9 mouse cellular contexts compared by ENCODE assay signal in the genomic region with DNA sequence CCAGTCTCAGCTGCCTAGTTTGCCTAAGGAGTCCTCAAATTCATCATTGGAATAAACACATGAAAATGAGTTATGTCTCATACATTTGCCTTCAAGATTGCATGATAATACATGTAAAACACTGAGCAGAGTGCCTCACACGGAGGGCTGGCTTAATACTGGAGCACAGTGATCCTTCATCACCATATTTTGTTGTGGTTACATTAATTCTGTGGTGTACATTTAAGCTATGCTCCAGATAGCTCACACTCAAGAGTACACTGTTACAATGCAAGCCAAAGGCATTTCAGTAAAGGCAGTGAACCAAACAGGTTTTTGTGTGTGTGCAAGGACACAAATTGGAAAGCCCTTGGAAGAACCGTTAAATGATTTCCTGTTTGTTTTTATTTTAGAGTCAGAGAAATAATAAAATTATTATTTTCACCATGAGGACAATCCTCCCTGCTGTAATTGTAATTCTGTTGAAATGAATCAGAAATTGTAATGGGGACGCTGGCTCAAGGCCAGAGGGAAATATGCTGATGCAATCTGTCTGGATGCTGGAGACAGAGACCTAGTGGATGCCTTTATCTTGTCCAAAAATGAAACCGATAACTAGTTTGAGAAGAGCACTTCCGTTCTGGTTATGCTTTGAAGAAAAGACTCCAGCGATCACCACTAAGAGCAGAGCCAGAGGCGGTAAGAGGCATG.
DNase-seq lines count a peak whose midpoint lies in the region; ATAC-seq lines count a peak whose summit lies in the region.
"Had no signal": no experiment of that assay in that cellular context is flagged by ENCODE, and none has a peak within 500 bp of the region (broad histone marks: within the 10 kb centered on the region; RNA-seq: fewer than 3 reads in every experiment).

No protein-coding gene starts in this region.

- no peak overlapping the region for H3K9ac ChIP-seq in forebrain, embryonic 13.5 days
- no peak overlapping the region for H3K9ac ChIP-seq in forebrain, embryonic 12.5 days
- H3K9ac ChIP-seq: limb, embryonic 15.5 days had no signal

- H3K27me3 ChIP-seq in forebrain, embryonic 13.5 days = no peaks in the 10 kb centered on the region
- H3K27me3 ChIP-seq in forebrain, embryonic 12.5 days = no peaks in the 10 kb centered on the region
- H3K27me3 ChIP-seq: limb, embryonic 15.5 days had no signal

- 77% methylated on average over 7 of the region's 7 CpGs for WGBS in forebrain, embryonic 13.5 days
- 82% methylated on average over 7 of the region's 7 CpGs for WGBS in forebrain, embryonic 12.5 days

- H3K27ac ChIP-seq in forebrain, embryonic 13.5 days = no peak overlapping the region
- H3K27ac ChIP-seq in forebrain, embryonic 12.5 days = no peak overlapping the region
- H3K27ac ChIP-seq: limb, embryonic 15.5 days had no signal

- H3K4me3 ChIP-seq in forebrain, embryonic 13.5 days = no peak overlapping the region
- no peak overlapping the region for H3K4me3 ChIP-seq in forebrain, embryonic 12.5 days (replicated peaks)
- H3K4me3 ChIP-seq: limb, embryonic 15.5 days had no signal

- peak; percentile 30 for DNase-seq in urinary bladder, postnatal 14 days (ENCODE audit: low spot score)
- no peak for DNase-seq in urinary bladder, adult 2 months (ENCODE audit: low spot score)
- peak; percentile 70 for DNase-seq in layer of hippocampus, adult 11-12 months (ENCODE audit: low spot score)
- peak; percentile 8 for DNase-seq in skeletal muscle tissue, adult 2 months (ENCODE audit: low read depth, low spot score)
- no peak for DNase-seq in thymus, postnatal 10 days (ENCODE audit: low spot score in 2 of 2)
- no peak for DNase-seq in embryo, embryonic 11 days

- H3K9me3 ChIP-seq in forebrain, embryonic 13.5 days (replicated peaks) = no peaks in the 10 kb centered on the region
- no peaks in the 10 kb centered on the region for H3K9me3 ChIP-seq in forebrain, embryonic 12.5 days
- H3K9me3 ChIP-seq: limb, embryonic 15.5 days had no signal

- no peaks in the 10 kb centered on the region for H3K36me3 ChIP-seq in forebrain, embryonic 13.5 days (ENCODE audit: poor library complexity, severe bottlenecking)
- no peaks in the 10 kb centered on the region for H3K36me3 ChIP-seq in forebrain, embryonic 12.5 days (replicated peaks)
- H3K36me3 ChIP-seq: limb, embryonic 15.5 days had no signal

- H3K4me1 ChIP-seq in forebrain, embryonic 13.5 days = peaks cover 15% of the 10 kb centered on the region
- H3K4me1 ChIP-seq in forebrain, embryonic 12.5 days = peaks cover 10% of the 10 kb centered on the region
- H3K4me1 ChIP-seq: limb, embryonic 15.5 days had no signal

- ATAC-seq in forebrain, embryonic 13.5 days = peak; percentile 60; the same call in 1 of the 2 replicates
- no peak for ATAC-seq in forebrain, embryonic 12.5 days (ENCODE audit: low FRiP score)

- no peak overlapping the region for H3K4me2 ChIP-seq in forebrain, embryonic 13.5 days
- H3K4me2 ChIP-seq in forebrain, embryonic 12.5 days = no peak overlapping the region
- H3K4me2 ChIP-seq: limb, embryonic 15.5 days had no signal

Comparison
In these comparisons a context has a peak if more than half of its experiments do, and no peak if none do; other contexts are left out.
1. DNase-seq: peak in urinary bladder, postnatal 14 days (single experiment), layer of hippocampus, adult 11-12 months (single experiment) and skeletal muscle tissue, adult 2 months (single experiment); none in urinary bladder, adult 2 months (single experiment), thymus, postnatal 10 days (0 of 2) and embryo, embryonic 11 days (single experiment).